Mouse (Mus musculus) erythroblast, embryonic 14.5 days (primary cell): ENCODE measurements around the gene Ncapg2. TPM values are rescaled to one million over a fixed set of nuclear protein-coding genes. Genes with fewer than 3 reads are reported as not detected.

ENCODE experiments used
- H3K27me3 ChIP-seq: 2 replicates; pipeline ENCODE4 v1.6.1; 2012; ENCODE audit warnings: inconsistent platforms; ENCODE audit not compliant: control insufficient read depth
- H3K36me3 ChIP-seq: 2 replicates; pipeline ENCODE4 v1.6.1; 2012; ENCODE audit warnings: mild to moderate bottlenecking, inconsistent platforms; ENCODE audit not compliant: control insufficient read depth
- H3K4me1 ChIP-seq: 2 replicates; pipeline ENCODE4 v1.6.1; 2012; ENCODE audit warnings: inconsistent platforms; ENCODE audit not compliant: control insufficient read depth
- H3K4me3 ChIP-seq: replicated peaks from 2 replicates; pipeline ENCODE3; 2012; ENCODE audit warnings: moderate library complexity, mild to moderate bottlenecking, inconsistent platforms
- H3K9me3 ChIP-seq: 2 replicates; pipeline ENCODE4 v1.6.1; 2012; ENCODE audit warnings: low read length, inconsistent platforms, mixed read lengths; ENCODE audit not compliant: control insufficient read depth
- GATA1 ChIP-seq: IDR thresholded peaks from 2 replicates; pipeline ENCODE4 v1.6.1; 2012; ENCODE audit warnings: low read length, inconsistent platforms, mixed read lengths
- TAL1 ChIP-seq: IDR thresholded peaks from 3 replicates; pipeline ENCODE4 v1.6.1; 2012; ENCODE audit warnings: low read length, inconsistent platforms, mixed read lengths
- polyA plus RNA-seq: library from polyadenylated mRNA; stranded (reverse); fragments of >175 nt; gene quantifications from 2 replicates; pipeline ENCODE4 v1.2.3, GENCODE M21; 2012

Gene Ncapg2
- polyA plus RNA-seq, 1 experiment, result 1.7 TPM

- no peak overlapping the region for H3K4me3 ChIP-seq
- no peak for TF ChIP-seq GATA1
- no peak for TF ChIP-seq TAL1
- H3K27me3 ChIP-seq, result no peaks in the 10 kb centered on the region
- no peaks in the 10 kb centered on the region for H3K9me3 ChIP-seq
- H3K4me1 ChIP-seq, result no peaks in the 10 kb centered on the region
- H3K36me3 ChIP-seq, result peaks cover 9% of the 10 kb centered on the region
Observed at GRCm38 (mm10) chr12:116473264-116473663, 68.1 kb downstream of the Ncapg2 start.

- no peak overlapping the region for H3K4me3 ChIP-seq
- H3K27me3 ChIP-seq, result no peaks in the 10 kb centered on the region
- no peaks in the 10 kb centered on the region for H3K4me1 ChIP-seq
- H3K9me3 ChIP-seq, result no peaks in the 10 kb centered on the region
- peaks cover 4% of the 10 kb centered on the region for H3K36me3 ChIP-seq
- TF ChIP-seq TAL1, result no peak
- no peak for TF ChIP-seq GATA1
Observed at GRCm38 (mm10) chr12:116473761-116474160, 68.6 kb downstream of the Ncapg2 start.

GRCm38 (mm10) chr12:116474676-116475075, 69.5 kb downstream of the Ncapg2 start:
- no peak for TF ChIP-seq TAL1
- TF ChIP-seq GATA1, result no peak
- no peaks in the 10 kb centered on the region for H3K9me3 ChIP-seq

GRCm38 (mm10) chr12:116478771-116479170, 73.6 kb downstream of the Ncapg2 start:
- no peak overlapping the region for H3K4me3 ChIP-seq
- no peaks in the 10 kb centered on the region for H3K9me3 ChIP-seq
- no peaks in the 10 kb centered on the region for H3K36me3 ChIP-seq
- no peak for TF ChIP-seq TAL1
- TF ChIP-seq GATA1, result no peak
- no peaks in the 10 kb centered on the region; the same call in 1 of the 2 replicates for H3K27me3 ChIP-seq
- no peaks in the 10 kb centered on the region for H3K4me1 ChIP-seq

More at GRCm38 (mm10) chr12:116474676-116475075, 69.5 kb downstream of the Ncapg2 start:
- Histone ChIP-seq H3K4me1 (no peaks in the 10 kb centered on the region), H3K27me3 (no peaks in the 10 kb centered on the region), H3K36me3 (no peaks in the 10 kb centered on the region; the same call in 1 of the 2 replicates), H3K4me3 (no peak overlapping the region)

GRCm38 (mm10) chr12:116481921-116482320, 76.7 kb downstream of the Ncapg2 start:
- no peaks in the 10 kb centered on the region for H3K9me3 ChIP-seq
- no peak overlapping the region for H3K4me3 ChIP-seq
- H3K36me3 ChIP-seq, result no peaks in the 10 kb centered on the region
- peaks cover 12% of the 10 kb centered on the region for H3K4me1 ChIP-seq
- TF ChIP-seq TAL1, result no peak
- no peak for TF ChIP-seq GATA1
- H3K27me3 ChIP-seq, result peaks cover 24% of the 10 kb centered on the region

GRCm38 (mm10) chr12:116483581-116483980, 78.4 kb downstream of the Ncapg2 start:
- no peaks in the 10 kb centered on the region for H3K36me3 ChIP-seq
- peaks cover 12% of the 10 kb centered on the region for H3K4me1 ChIP-seq
- no peaks in the 10 kb centered on the region for H3K9me3 ChIP-seq
- no peak for TF ChIP-seq TAL1
- TF ChIP-seq GATA1, result no peak
- peaks cover 37% of the 10 kb centered on the region for H3K27me3 ChIP-seq
- no peak overlapping the region for H3K4me3 ChIP-seq

GRCm38 (mm10) chr12:116484991-116485390, 79.8 kb downstream of the Ncapg2 start:
- TF ChIP-seq TAL1 (no peak), GATA1 (no peak)
- Histone ChIP-seq H3K36me3 (no peaks in the 10 kb centered on the region), H3K4me3 (no peak overlapping the region), H3K27me3 (peaks cover 40% of the 10 kb centered on the region), H3K4me1 (peaks cover 12% of the 10 kb centered on the region), H3K9me3 (no peaks in the 10 kb centered on the region)

GRCm38 (mm10) chr12:116485591-116486403, 80.6 kb downstream of the Ncapg2 start, which contains the start of gene Ptprn2:
Gene Ptprn2 (plus strand): TSS chr12:116485720.
- Histone ChIP-seq H3K9me3 (no peaks in the 10 kb centered on the region), H3K4me3 (no peak within 1 kb of the TSS), H3K4me1 (peaks cover 12% of the 10 kb centered on the region), H3K36me3 (no peaks in the 10 kb centered on the region), H3K27me3 (peaks cover 40% of the 10 kb centered on the region)
- TF ChIP-seq TAL1 (no peak), GATA1 (no peak)

GRCm38 (mm10) chr12:116486404-116486730, 81.2 kb downstream of the Ncapg2 start:
- Histone ChIP-seq H3K9me3 (no peaks in the 10 kb centered on the region), H3K4me3 (no peak overlapping the region), H3K27me3 (peaks cover 40% of the 10 kb centered on the region)

GRCm38 (mm10) chr12:116488836-116489235, 83.6 kb downstream of the Ncapg2 start:
- H3K4me1 ChIP-seq, result peaks cover 12% of the 10 kb centered on the region
- no peak for TF ChIP-seq TAL1
- TF ChIP-seq GATA1, result no peak
- H3K9me3 ChIP-seq, result no peaks in the 10 kb centered on the region
- H3K36me3 ChIP-seq, result no peaks in the 10 kb centered on the region
- H3K27me3 ChIP-seq, result peaks cover 40% of the 10 kb centered on the region
- H3K4me3 ChIP-seq, result no peak overlapping the region

More at GRCm38 (mm10) chr12:116486404-116486730, 81.2 kb downstream of the Ncapg2 start:
- no peaks in the 10 kb centered on the region for H3K36me3 ChIP-seq
- H3K4me1 ChIP-seq, result peaks cover 12% of the 10 kb centered on the region
- TF ChIP-seq GATA1 (no peak), TAL1 (no peak)
